Mouse (Mus musculus): ENCODE measurements around the gene Otud1.

The Otud1 gene

DNA sequence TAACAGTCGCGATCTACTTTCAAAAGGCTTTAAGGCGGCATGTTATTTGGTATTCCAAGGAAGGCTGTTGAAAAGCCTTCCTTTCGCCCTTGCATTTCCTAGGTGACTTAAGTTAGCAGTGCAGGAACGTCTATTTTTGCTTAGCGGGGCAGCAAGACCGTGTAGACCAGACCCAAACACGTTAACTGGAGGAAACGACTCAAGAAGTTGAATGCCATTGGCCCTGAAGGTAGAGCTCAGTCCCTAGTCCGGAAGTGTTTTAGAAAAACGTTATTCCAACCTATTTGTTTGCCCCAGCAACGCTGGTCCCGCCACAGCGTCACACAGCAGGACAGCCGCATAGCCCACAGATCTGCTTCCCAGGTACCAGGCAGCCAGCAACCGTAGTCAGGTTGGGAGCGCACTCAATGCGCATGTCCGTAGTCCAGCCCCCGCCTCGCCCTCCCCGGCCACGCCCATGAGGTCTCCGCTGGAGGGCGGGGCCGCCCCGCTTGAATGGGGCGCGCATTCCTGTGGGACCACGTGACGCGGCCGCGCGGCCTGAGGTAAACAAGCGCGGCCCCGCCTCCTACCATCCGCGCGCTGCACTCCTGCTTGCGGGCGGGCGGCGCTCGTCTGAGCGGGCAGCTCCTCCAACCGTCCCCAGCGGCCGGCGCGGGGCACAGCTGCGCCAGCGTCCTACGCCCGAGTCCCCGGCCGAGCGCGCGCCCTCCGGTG is at the start of gene Otud1:
Gene Otud1 (plus strand): TSS at position 595 of the 717 bp plus-strand sequence.
- DNase-seq (ENCODE audit: low spot score in 2 of 2): peak; percentile 96 to 97

DNA sequence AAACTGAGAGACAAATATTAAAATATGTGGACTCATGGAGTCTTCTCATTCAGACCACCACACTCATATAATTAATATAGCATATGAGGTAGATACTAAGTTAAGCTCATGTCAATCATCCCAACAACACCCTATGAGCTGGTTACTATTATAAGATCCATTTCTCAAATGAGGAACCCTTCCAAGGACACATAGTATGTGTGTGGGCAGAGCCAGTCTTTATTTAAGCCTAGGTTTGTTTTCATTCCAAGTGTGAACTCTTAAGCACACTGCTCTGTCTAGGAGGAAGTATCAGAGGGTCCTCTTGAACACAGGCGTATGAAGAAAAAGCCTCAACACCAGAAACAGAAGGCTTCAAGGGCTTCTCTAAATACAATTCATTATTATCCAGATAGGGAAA is 49.7 kb upstream of the Otud1 start:
- DNase-seq (ENCODE audit: low spot score in 2 of 2): no peak

DNA sequence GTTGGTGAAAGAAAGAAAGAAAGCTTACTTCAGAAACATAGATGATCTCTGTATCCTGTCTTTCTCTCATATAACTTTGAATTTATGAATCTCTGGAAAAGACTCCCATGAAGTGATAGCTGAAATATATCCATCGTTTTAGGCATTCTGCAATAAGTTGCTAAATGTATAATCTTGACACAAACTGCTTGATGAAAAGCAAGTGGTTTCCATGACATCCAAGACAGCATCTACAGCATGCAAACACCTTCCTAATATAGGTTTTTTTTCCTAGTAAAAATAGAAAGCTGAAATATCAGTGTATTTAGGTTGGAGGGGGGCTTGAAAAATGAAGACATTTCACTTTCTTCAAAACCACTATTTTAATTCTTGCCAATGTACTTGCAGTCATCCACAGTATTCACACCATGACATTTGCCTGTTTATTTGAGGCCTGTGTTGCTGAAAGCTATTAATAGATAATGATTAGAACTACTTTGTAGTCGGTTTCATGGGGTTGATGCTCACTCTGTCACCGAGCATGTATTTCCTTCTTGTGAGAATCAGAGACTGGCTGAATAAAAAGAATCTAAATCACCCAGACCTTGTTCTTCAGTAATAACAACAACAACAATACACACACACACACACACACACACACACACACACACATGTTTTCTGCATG is 49.0 kb upstream of the Otud1 start:
- no peak for DNase-seq (ENCODE audit: low spot score in 2 of 2)

DNA sequence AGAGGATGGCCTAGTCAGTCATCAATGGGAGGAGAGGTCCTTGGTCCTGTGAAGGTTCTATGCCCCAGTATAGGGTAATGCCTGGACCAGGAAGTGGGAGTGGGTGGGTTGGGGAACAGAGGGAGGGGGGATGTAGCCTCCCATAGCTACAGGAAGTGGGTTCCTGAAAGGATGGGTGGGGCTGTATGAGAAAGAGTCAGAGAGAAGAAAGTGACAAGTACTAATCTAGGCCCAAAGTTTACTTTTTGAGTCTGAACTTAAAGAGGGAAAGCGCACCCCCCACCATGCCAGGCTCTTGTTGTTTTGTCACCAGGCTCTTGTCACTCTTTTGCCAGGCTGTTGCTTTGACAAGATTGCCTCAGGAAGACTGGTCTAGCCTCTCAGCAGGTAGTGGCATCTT is 35.5 kb upstream of the Otud1 start:
- peak; percentile 28 to 31 for DNase-seq (ENCODE audit: low spot score in 2 of 2)

DNA sequence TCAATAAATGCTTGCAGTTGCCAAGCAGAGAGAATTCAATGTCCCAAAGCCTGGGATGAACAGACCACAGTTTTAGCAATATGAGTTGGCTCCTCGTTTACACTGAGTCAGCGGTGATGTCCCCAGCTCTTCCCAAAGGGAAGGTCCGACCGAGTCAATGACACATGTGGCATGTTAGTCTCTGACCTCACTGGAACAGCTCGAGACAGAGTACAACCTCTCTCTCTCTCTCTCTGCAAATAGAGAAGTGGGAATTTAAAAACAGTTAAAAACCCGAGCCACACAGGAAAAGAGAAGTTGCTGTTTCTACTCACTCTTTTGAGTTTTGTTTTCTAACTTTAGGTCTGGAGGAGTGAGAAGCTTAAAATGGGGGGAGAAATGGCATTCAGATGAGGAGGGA is 30.5 kb upstream of the Otud1 start:
- DNase-seq (ENCODE audit: low spot score in 2 of 2): peak; percentile 39 to 51

DNA sequence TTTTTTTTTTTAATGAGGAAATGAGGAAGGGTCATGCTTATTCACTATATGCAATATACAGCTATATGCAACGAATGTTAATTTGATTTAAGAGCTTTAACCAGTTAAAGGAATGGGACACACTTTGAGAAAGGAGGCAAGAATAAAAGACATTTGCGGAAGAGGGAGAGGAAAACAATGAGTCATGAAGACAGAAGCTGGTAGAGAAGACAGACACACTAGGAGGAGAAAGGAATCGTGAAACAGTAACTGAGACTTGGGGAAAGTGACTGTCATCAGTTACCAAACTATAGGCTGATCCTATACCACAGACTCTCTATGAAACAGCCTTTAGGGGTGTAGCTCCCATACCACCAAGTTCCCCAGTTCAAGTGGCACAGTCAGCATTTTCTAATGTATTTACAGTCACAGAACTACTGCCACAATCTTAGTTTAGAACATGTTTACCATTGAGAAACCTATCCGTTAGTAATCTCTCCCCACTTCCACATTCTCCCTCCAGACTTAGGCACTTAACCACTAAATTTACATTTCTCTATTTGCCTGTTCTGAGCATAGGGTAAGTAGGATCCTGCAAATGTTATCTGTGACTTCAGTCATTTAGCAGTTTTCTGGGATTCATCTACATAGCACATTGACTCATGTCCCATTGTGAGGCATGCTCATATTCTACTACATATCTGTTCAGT is 29.5 kb upstream of the Otud1 start:
- DNase-seq (ENCODE audit: low spot score in 2 of 2): peak; percentile 12 to 25

- DNase-seq (ENCODE audit: low spot score in 2 of 2): no peak
Observed at GRCm38 (mm10) chr2:19630544-19630943, 27.0 kb upstream of the Otud1 start.

- DNase-seq (ENCODE audit: low spot score in 2 of 2): no peak
Observed at GRCm38 (mm10) chr2:19633406-19633920, 24.1 kb upstream of the Otud1 start.

DNA sequence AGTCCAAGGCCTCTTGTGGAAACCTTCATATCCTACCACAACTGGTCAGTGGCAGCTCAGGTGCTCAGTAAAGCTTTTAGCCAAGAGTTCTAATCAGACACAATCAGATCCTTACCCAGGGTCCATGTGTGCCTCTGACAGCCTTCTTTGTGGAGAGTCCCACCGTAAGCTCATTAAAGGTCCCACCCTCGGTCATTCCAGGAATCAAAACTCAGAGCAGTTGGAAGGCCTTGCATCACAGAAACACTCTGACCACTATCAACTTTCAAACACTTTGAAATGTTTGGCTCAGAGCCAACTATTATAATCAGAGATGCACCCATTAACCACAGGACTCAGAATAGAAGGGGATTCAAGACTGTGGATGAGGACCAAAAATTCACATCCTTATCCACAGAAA is 12.4 kb upstream of the Otud1 start:
- DNase-seq (ENCODE audit: low spot score in 2 of 2): no peak

- DNase-seq (ENCODE audit: low spot score in 2 of 2): no peak
Observed at GRCm38 (mm10) chr2:19646144-19646543, 11.4 kb upstream of the Otud1 start.

DNA sequence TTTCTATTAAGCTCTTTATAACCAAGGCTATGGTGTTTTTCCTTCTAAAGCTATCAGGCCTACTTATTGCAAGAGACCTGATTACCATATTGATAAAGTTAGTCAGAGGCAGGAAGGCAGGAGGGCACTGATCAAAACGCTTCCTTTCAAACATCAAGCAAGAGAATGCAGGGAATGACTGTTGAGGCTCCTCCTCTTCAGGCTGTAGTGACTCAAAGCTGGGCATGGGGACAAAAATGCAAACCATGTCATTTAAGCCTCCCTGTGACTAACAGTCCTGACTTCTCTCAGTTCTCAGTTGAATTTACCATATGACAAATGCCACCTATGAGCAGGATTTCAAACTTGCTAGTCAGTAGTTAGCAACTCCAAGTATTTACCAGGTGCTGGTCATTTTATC is 10.6 kb upstream of the Otud1 start:
- DNase-seq (ENCODE audit: low spot score in 2 of 2): no peak

DNA sequence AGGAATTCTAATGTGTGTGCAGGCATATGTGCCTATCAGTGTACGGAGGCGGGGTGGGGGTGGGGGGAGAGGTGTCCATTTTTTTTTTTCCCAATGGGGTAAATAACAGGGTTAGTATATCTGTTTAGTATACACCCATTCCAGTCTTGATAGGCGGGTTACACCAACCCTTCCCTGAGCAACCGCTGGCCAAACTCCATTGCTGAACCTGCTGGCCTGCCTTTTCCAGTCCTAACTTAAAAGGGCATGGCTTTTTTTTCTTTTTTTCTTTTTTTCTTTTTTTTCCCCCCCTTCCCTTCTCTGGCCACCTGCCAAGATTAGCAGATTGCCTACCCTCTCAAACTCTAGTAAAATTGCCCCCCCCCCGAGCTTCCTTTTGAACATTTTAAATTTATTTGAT is 1.1 kb upstream of the Otud1 start:
- no peak for DNase-seq (ENCODE audit: low spot score in 2 of 2)

- DNase-seq (ENCODE audit: low spot score in 2 of 2): peak; percentile 70 to 78
Observed at GRCm38 (mm10) chr2:19657881-19658589, 483 bp downstream of the Otud1 start.

DNA sequence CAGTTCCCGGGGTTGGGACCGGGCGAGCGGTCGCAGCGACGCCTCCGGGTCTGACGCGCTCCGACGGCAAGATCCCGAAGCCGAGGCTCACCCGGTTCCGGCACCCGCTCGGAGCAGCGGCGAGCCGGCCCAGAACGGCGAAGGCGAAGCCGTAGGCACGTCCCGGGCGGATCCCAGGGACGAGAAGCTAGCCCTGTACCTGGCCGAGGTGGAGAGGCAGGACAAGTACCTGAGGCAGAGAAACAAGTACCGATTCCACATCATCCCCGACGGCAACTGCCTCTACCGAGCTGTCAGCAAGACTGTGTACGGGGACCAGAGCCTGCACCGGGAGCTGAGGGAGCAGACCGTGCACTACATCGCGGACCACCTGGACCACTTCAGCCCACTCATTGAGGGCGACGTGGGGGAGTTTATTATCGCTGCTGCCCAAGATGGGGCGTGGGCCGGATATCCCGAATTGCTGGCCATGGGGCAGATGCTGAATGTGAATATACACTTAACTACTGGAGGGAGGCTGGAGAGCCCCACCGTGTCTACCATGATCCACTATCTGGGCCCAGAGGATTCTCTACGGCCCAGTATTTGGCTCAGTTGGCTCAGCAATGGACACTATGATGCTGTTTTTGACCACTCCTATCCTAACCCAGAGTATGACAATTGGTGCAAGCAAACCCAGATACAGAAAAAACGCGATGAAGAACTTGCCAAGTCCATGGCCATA is 1.3 kb downstream of the Otud1 start:
- peak; percentile 24 to 36 for DNase-seq (ENCODE audit: low spot score in 2 of 2)

DNA sequence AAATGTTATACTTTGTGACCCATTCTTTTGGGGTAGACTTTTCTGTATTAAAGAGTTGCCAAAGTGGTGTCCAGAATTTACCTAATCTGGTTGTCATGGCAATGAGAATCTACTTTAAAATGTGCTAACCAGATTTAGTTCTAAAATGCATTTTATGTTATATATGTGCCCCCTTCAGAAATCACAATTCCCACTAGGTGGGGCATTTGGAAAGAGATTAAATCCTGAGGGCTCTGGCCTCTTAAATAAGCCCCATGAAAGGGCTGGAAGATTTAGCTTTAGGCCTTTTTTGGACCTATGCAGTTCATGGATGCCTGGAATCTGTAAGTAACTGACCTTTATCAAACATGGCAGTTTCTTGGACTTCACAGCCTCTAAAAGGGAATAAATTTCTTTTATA is 3.3 kb downstream of the Otud1 start:
- DNase-seq (ENCODE audit: low spot score in 2 of 2): no peak

- no peak for DNase-seq (ENCODE audit: low spot score in 2 of 2)
Observed at GRCm38 (mm10) chr2:19663146-19663848, 5.7 kb downstream of the Otud1 start.

- no peak for DNase-seq (ENCODE audit: low spot score in 2 of 2)
Observed at GRCm38 (mm10) chr2:19664147-19664546, 6.6 kb downstream of the Otud1 start.

- no peak for DNase-seq (ENCODE audit: low spot score in 2 of 2)
Observed at GRCm38 (mm10) chr2:19664555-19665475, 7.3 kb downstream of the Otud1 start.

DNA sequence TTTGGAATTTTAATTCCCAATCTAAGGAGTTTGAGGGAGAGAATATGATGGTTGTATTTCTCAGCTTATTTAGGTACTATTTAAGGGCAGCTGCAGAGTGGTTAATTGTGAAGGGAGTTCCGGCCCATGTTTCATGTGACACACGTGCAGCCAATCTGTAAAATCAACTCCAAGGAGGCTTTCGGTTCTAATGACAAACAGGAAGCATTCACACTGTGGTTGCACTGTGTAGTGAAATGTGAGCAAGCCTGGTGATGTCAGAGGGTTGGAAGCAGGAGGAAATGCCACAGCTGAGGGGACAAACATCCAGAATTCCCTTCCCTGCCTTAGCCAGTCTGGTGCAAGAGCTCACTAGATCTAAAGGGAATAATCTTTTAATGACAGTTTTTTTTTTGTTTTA is 8.3 kb downstream of the Otud1 start:
- DNase-seq (ENCODE audit: low spot score in 2 of 2): peak; percentile 68 to 73

Data from spleen, postnatal 36 days (tissue).